Mouse (Mus musculus): ENCODE measurements around the gene Btbd17. TPM values are rescaled to one million over a fixed set of nuclear protein-coding genes. Genes with fewer than 3 reads are reported as not detected.

Gene Btbd17
- total RNA-seq (2021): not detected
- long read RNA-seq, experiment 1: 0 reads
- long read RNA-seq, experiment 2: 0 reads

DNA sequence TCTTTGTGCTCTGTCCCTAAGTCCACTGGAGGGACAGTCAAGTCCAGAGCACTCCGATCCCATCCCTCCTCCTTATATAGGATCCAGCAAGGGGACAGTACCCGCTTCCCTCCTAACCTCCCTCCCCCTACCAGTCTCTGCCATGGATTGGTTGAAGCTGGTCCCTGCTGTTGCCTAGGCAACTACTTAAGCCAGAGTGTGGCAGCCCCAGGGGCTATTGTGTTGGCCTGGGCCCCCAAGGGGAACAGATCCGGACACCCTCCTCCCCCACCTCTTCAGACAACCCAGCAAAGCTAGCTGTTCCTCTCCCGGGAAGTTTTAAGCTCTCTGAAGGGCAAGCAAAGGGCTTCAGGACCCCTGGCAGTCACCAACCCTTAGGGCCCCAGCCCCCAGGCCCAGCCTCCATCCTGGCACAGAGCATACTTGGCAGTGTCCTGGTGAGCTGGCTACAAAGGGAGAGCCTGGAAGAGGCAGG, at the start of gene Btbd17:
Gene Btbd17, minus strand, starts transcription at position 98 of the 475 bp plus-strand sequence.
- no peak for DNase-seq (ENCODE audit: low spot score in 2 of 2)

DNA sequence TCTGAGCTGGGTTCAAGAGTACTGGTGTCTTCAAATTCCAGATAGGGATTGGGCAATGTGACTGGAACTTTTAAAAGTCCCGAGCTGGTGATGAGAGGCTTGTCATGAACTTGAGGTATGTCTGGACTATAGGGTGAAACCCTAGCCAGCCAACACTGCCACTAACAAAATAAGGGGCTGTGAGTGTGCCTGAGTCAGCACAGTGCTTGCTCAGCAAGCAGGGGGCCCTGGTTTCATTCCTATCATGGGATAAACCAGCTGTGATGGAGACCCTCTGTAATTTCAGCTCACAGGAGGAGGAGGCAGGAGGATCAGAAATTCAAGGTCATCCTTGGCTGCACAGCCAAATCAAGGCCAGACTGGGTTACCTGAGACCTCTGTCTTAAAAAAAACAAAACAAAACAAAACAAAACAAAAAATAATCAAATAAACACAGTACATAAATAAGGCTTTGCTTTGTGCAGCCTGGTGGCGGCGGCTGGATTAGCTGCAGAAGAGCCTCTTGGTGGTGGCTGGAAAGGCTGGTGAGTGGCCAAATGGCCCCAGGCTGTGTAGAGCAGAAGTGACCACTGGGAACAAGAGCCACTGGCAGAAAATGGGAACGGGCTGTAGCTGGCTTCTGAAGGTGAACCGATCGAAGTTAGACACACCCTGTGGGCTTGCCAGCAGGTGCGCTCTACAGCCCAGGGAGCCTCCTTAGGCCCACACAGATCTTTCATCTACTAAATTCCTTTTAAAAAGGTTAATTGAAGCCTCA, 48.9 kb upstream of the Btbd17 start:
- DNase-seq (ENCODE audit: low spot score in 2 of 2): no peak

DNA sequence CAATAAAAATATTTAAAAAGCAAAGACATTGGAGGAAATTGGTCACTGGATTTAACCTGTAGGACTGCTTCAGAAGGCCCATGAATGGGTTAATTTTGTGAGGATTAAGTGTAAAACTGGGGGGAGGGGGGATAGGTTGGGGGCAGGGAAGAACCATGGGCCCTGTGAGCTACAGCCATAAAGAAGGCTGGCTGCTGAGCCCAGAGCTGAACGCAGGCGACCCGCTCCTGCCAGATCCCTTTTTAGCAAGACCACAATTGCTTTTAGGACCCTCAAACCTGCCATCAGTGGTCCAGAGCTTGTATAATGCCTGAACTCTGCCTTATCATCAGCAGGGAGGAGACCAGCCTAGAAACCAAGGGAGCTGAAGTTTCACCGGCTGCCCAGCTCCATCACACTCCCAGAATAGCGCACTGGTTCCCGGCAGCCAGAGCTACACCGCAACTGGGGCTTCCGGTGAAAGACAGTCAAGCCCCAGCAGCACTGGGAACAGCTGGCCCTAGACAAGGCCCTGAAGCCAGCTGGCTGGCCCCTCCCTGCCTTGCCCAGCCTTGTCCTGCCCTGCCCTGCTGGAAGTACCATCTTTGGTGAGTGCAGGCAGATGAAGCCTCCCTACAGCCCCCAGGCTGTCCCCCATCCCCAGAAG, 48.2 kb upstream of the Btbd17 start:
- DNase-seq (ENCODE audit: low spot score in 2 of 2): no peak

DNA sequence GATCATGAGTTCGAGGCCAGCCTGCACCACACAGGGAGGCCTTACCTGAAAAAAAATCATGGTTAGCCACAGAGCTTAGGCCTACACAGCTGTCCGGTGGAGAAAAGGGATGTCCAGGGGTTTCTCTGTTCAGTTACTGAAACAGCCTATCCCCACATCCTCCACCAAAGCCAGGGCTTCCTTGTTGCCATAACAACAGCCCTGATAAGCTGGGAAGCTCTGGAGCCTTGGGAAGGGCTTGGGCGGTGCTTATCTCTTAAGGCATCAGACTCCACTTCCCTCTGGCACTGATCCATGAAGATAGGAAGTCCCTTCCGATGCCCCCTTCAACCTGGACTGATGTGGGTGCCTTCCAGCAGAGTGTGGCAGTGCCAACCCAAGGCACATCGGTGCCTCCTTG, 37.4 kb upstream of the Btbd17 start:
- DNase-seq (ENCODE audit: low spot score in 2 of 2): no peak

DNA sequence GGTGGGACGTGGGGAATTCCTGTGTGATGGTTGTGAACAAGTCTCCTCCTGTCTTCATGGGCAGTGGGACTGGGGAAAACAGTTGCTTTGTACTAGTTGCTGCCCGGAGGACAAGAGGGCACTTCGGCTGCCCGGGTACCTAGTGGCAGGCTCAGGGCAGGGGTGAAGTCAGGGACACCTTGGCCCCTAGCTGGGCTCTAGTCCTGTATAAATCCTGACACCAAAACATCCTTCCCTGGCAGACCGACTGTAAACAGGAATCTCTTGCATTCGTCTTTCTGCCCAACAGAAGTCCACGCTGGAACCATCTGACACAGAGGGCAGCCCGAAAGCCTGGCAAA, 34.7 kb upstream of the Btbd17 start:
- no peak for DNase-seq (ENCODE audit: low spot score in 2 of 2)

DNA sequence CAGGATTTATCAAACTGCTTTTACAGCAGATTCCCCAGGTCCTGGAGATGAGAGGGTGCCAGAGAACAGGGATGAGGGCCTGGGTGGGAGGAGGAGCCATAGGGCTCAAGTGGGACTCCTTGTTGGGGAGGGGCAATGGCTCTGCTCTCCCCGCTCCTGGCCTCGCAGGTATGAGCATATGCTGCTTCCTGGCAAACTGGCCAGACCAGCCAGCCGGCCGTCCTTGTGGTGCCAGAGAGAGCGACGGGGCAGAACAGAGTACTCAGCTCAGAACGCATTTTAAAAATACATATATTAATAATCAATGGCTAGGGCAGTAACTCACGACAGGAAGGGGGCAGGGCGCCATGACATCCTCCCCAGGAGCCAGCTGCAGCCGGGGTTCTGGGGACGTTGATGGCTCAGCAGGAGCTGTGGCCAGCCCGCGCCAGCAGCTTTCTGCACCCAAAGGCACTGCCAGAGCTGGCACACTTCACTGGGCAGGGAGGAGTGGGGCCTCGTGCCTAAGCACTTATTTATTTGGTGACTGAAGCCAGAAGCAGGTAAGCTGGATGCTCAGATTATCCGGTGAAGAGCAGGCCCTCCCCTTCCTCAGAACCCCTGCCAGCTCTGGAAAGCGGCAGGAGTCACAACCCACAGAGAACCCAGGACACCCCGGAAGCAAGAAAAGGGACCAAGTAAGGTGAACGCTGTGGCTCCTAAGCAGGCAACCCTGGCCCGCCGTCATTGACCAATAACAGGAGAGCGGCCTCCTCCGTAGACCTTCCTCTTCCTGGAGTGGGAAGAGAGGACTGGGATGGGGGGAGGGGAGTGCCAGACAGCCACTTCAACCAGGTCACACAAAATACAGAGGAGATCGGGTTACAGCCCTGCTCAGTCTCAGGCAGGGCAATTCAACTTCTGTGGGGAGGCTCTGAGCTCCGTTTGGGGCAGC, 34.0 kb upstream of the Btbd17 start:
- peak in 1 of 2 experiments; percentile 8 for DNase-seq (ENCODE audit: low spot score in 2 of 2)

DNA sequence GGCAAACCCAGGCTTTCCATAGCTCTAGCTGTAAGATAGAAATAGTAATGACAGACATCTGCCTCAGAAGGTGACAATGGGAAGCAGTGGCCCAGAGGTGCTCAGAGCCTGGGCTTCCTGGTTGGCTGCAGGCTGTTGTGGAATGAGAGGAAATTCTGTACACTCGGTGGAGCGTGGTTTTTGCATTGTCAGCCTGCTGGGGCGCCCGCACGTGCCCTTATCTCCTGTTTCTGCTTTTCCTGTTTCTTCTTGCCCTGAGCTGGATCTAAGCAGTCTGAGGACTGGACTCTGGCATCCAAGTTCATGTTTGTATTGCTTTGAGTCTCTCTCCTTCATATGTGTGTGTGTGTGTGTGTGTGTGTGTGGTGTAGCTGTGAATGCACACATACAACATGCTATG, 30.9 kb upstream of the Btbd17 start:
- no peak for DNase-seq (ENCODE audit: low spot score in 2 of 2)

DNA sequence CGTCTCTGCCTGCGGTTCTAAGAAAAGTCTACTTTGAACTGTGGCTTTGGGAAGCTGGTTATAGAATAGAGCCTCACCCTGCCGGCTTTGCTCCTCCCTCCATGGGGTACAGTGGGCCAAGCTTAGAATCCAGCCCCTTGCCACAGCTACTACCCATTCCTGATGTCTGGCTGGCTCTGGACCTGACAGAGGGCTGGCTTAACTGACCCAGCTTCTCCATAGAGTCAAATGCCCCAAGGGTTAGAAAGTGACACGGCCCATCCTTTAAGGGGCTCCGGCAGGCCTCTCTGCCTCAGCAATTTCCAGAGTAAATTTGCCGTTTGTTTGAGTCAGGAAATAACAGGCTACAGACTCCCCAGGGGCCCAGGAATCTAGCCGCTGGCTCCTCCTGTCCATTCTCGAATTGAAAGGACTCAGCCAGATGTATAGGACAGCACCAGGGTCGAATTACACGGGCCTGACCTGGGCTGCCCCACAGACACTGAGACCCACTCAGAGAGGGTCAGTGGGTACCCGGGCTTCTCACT, 27.5 kb upstream of the Btbd17 start:
- DNase-seq (ENCODE audit: low spot score in 2 of 2): no peak

DNA sequence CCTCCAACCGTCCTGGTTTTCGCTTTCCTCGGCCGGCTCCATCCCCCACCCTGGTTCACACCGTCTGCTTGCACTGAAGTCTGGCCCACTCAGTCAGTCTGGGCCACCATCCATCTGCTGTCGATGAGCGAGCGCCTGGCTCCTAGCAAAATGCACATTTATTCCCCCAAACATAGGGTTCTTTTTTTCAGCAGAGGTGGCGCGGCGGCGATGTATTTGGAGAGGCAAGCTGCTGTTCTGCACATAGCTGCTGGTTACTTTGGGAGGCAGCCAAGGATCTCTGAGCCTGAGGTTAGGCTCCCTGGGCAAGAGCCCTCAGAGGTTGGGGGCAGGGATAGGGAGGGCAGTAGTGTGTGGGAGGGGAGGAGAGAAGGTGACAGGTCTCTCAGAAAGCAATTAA, 27.0 kb upstream of the Btbd17 start:
- DNase-seq (ENCODE audit: low spot score in 2 of 2): no peak

DNA sequence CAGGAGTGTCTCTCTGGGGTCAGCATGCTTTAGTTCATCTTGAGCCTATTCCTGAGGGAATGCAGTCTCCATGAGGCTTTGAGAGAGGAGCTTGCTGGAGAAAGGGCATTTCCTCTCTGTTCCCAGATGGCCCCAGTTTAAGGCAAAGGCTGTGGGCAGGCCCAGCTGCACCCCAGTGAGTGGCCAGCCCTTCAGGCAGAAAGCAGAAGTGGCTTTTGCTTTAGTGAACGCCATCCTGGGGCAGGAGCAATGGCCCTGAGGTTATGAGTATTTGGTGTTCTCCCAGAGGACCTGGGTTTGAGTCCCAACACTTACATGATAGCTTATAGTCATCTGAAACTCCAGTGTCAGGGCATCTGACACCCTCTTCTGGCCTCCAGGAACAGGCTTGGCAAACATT, 25.6 kb upstream of the Btbd17 start:
- no peak for DNase-seq (ENCODE audit: low spot score in 2 of 2)

DNA sequence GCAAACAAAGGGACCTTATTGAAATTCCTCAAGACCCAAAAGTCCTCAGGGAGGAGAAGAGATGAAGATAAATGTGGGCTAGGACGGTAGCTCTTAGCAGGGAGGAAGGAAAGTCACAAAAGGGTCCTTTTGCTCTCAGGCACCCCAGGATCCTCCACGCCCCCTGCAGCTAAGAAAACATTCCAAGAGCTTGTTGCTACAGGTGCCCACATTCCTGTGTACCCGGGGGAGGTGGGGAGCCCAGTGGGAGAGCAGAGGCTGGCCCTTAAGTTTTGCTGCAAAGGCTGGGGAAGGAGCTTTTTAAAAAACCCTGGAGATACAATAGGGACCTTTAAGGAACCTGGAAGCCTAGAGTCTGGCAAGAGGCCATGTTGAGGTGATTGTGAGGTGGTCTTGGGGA, 24.7 kb upstream of the Btbd17 start:
- DNase-seq (ENCODE audit: low spot score in 2 of 2): no peak

DNA sequence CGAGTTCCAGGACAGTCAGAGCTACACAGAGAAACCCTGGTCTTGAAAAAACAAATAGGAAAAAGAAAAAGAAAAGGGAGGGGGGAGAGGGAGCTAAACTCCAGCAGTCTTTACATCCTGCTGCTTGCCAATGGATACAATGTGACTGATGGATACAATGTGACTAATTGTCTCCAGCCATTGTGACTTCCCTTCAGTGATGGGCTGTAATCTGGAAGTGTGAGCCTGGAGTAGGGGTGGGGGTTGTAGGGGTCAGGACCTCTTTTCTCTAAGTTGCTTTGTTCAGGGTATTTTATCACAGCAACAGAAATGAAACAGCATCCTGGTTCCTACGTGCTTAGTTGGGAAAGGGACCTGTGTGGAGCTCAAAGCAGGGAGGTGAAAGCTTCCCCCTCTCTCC, 23.4 kb upstream of the Btbd17 start:
- DNase-seq (ENCODE audit: low spot score in 2 of 2): no peak

DNA sequence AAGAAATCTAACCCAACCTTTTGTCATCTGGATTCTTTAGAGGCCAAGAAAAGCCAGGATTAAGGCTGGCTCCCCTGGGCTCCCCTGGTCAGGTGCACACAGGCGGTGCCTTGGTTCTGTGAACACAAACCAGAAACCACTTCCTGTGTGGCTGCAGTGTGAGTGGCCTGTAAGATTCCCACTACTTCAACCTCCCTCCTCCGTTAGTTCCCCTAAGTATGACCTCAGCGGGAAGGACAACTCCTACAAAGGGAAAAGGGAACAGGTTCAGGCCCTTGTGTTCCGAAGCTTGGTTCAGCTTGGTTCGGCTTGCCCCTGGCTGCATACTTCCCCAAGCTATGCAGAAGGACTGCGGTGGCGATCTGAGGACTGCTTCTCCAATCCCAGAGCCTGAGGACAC, 22.4 kb upstream of the Btbd17 start:
- DNase-seq (ENCODE audit: low spot score in 2 of 2): no peak

DNA sequence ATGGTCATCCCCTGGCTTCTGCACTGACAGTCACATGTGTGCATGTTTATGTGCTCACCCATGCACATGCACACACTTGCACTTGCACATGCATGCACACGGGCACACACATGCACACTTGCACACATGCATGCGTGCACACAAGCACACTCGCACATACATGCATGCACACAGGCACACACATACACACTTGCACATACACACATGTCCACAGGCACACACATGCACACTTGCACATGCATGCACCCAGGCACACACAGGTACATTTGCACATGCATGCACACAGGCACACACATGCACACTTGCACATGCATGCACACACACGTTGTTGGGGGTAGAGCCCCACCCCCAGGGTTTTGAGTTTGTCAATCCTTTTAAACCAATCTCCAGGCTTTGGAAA, 21.2 kb upstream of the Btbd17 start:
- DNase-seq (ENCODE audit: low spot score in 2 of 2): no peak

DNA sequence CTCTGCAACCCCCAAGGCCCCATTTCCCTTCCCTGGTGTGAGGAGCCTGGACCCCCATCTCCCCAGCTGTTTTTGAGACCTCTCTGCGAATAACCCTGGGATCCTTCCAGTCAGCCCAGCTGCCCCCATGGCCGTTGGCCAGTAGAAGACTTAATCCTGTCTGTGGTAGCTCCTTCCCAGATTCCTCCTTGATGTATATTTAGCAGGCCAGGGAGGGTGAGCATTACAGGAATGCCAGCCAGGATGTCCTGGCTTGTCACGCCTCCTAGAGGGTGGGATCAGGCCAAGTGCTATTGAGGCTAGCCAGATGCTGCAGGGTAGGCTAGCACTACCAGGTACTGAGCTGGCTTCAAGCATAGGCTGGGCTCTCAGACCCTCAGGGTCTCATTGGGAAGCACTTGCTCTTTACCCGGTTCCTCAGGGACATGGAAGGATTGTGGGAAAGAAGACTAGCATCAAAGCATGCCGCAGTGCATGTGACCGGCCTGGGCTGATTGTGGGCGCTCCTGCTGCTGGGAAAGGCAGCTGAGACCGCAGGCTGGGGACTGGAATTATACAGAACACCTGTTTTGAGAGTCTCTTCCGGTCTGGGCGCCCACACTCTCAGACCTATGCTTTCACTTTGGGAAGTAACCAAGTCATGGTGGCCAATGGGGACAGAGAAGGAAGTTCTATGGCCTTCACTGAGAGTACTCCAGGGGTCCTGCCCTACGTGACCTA, 19.3 kb upstream of the Btbd17 start:
- no peak for DNase-seq (ENCODE audit: low spot score in 2 of 2)

DNA sequence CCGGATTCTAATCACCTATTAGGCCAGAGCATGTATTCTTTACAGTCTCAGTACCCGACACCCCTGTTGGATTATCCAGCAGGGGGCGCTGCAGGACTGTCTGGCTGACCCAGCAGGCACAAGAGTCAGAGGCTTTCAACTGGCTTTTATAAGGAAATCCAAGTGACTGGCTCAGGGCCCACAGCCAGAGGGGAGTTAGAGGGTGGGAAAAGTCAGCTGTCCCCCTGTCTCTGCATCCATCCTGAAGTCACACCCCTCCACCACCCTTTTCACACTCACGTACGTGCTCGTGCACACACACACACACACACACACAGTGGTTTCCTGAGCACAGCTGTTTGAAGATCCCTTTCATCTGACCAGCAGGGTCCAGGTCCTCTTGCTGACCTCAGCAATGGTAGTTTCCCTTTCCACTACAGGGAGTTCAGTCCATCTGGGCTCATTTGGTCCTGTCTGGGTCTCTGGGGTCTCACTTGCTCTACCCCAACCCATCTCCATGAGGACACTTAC, 17.0 kb upstream of the Btbd17 start:
- DNase-seq (ENCODE audit: low spot score in 2 of 2): peak; percentile 96

DNA sequence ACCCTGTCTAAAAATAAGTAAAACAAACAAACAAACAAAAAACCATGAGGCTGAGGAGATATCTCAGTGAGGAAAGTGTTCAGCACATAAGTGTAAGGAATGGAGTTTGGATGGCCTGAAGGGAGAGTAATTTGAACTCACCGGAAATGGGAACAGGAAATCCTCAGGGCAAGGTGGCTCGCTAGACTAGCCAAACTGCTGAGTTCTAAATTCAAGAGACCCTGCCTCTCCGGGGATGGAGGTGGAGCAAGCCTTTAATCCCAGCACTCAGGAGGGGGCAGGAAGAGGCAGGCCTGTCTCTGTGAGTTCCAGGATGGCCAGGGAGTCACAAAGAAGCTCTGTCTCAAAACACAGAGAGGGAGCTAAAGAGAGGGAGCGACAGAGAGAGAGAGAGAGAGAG, 14.6 kb upstream of the Btbd17 start:
- no peak for DNase-seq (ENCODE audit: low spot score in 2 of 2)

DNA sequence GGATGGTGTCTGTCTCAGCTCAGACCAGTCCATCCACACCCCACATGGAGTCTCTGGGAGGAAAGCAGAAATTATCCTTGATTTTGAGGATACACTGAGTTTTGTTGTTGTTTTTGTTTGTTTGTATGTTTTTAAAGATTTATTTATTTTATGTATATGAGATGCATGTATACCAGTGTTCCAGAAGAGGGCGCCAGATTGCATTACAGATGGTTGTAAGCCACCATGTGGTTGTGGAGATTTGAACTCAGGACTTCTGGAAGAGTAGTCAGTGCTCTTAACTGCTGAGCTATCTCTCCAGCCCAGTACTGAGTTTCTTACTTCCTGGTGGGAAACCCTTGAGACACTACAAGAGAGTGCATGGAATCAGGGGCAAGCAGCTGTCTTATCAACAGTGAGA, 13.6 kb upstream of the Btbd17 start:
- no peak for DNase-seq (ENCODE audit: low spot score in 2 of 2)

DNA sequence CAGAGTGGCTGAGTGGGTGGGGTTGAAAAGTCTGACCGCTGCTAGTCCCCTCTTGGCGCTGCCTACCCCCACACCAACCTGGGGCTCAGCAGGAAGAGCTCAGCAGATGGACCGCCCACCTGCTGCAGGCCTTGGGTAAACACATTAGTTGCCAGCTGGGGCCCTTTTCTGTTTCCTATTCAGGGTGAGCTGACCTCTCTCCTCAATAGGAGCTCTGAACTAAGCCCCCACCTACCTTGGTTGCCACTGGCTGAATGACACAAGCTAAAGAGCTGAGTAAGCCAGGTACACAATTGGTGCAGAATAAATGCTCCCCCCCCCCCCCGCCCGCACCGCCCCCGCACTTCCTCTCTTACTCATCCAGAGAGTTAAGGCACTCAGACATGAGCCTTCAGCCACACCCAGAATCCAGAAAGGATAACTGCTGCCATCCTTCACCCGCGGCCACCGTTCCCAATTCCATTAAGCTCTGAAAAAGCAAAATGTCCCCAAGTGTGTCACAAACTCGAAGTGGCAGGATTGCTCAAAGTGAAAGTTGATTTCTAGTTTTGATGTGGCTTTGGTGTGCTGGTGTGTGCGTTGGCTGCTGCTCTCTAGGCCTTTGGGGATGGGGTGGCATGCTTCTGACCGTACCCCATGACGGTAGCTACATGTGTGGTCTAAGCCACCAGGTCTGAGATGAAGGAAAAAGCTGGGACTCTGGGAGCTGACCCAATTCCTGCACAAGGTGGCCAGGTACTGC, 12.1 kb upstream of the Btbd17 start:
- DNase-seq (ENCODE audit: low spot score in 2 of 2): no peak

DNA sequence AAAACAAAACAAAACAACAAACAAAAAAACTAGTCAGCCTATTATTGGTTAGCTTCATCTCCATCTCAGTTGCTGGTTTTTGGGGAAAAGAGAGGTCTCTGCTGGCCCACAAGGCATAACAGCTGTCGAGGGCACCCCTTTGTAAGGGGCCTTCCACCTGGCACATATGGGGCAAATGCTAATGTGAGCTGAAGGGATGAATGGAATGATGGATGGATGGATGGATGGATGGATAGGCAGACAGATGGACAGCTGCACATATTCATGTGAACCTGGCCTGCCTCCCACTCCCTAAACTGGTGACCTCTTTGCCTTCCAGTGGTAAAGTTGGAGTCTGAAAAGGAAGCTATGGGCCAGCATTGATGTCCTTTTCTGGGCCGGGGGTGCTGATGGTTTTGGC, 11.3 kb upstream of the Btbd17 start:
- DNase-seq (ENCODE audit: low spot score in 2 of 2): no peak
